Mouse (Mus musculus): Measurements from ENCODE around the gene Srgn. TPM values are rescaled to one million over a fixed set of nuclear protein-coding genes. Genes with fewer than 3 reads are reported as not detected.

The Srgn gene
- polyA plus RNA-seq (2017; shearing (Covaris generic)) = 1,000 to 10,000 TPM; 1,485 to 2,247 (median 1,910) TPM

- ATAC-seq = no peak
These were observed at the start of gene Srgn for GRCm38 (mm10) chr10:62527351-62527750. Gene Srgn, minus strand, starts transcription at chr10:62527451.

GRCm38 (mm10) chr10:62575001-62575400 is 47.8 kb upstream of the Srgn start:
- ATAC-seq = no peak

GRCm38 (mm10) chr10:62570126-62570871 is 43.0 kb upstream of the Srgn start:
- ATAC-seq = no peak

- ATAC-seq = no peak
These were observed 41.6 kb upstream of the Srgn start for GRCm38 (mm10) chr10:62568861-62569260.

- no peak for ATAC-seq
These were observed 30.5 kb upstream of the Srgn start for GRCm38 (mm10) chr10:62557736-62558135.

- no peak for ATAC-seq
These were observed 29.3 kb upstream of the Srgn start for GRCm38 (mm10) chr10:62556558-62556901.

GRCm38 (mm10) chr10:62555705-62556557 is 28.7 kb upstream of the Srgn start:
- no peak for ATAC-seq

GRCm38 (mm10) chr10:62553611-62554091 is 26.4 kb upstream of the Srgn start:
- ATAC-seq = peak; percentile 87

GRCm38 (mm10) chr10:62550787-62551300 is 23.6 kb upstream of the Srgn start:
- ATAC-seq = no peak

GRCm38 (mm10) chr10:62549523-62550166 is 22.4 kb upstream of the Srgn start:
- ATAC-seq = peak; percentile 41

- ATAC-seq = no peak
These were observed 19.2 kb upstream of the Srgn start for GRCm38 (mm10) chr10:62546441-62546840.

GRCm38 (mm10) chr10:62545759-62546158 is 18.5 kb upstream of the Srgn start:
- ATAC-seq = no peak

GRCm38 (mm10) chr10:62544316-62544715 is 17.1 kb upstream of the Srgn start:
- ATAC-seq = peak; percentile 29

GRCm38 (mm10) chr10:62543399-62543808 is 16.2 kb upstream of the Srgn start:
- ATAC-seq = peak; percentile 89

- peak; percentile 33 for ATAC-seq
These were observed 15.7 kb upstream of the Srgn start for GRCm38 (mm10) chr10:62542928-62543327.

- no peak for ATAC-seq
These were observed 15.3 kb upstream of the Srgn start for GRCm38 (mm10) chr10:62542507-62542906.

GRCm38 (mm10) chr10:62541499-62541898 is 14.2 kb upstream of the Srgn start:
- ATAC-seq = no peak

- no peak for ATAC-seq
These were observed 13.5 kb upstream of the Srgn start for GRCm38 (mm10) chr10:62540800-62541199.

- ATAC-seq = no peak
These were observed 7.3 kb upstream of the Srgn start for GRCm38 (mm10) chr10:62534509-62534908.

GRCm38 (mm10) chr10:62532832-62533231 is 5.6 kb upstream of the Srgn start:
- ATAC-seq = no peak

- no peak for ATAC-seq
These were observed 2.9 kb upstream of the Srgn start for GRCm38 (mm10) chr10:62530183-62530582.

- no peak for ATAC-seq
These were observed 4.8 kb downstream of the Srgn start for GRCm38 (mm10) chr10:62522346-62522950.
